Mouse (Mus musculus): ENCODE results near the gene Tmem184a.

DNA sequence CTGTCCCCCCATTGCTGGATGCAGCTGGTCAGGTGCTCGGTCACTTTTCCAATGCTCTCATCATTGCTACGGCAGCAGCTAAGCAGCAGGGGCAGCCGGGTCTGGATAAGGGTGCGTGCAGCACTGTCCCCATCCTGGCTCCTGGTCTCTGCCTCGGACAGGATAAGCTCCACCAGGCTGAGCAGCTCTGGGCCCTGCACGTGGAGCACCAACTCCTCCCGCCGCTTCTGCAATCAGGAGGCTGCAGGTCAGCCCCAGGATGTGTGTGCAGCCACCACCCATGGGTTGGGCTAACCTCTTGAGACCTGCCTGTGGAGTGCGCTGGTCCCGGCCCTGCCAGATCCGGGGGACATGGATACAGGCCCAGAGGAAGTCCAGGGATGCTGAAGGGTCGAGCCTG lies 63.6 kb downstream of the Tmem184a start:
- TF ChIP-seq CTCF (IDR thresholded peaks at IDR 0.05; ENCODE audit: control insufficient read depth, insufficient read depth, low read length) (no peak), POLR2A (IDR thresholded peaks at IDR 0.05; ENCODE audit: borderline replicate concordance, control insufficient read depth, low read depth, low read length) (no peak)
